Mouse (Mus musculus) heart, postnatal 0 days (tissue): ENCODE measurements around the gene Klf12. TPM values are rescaled to one million over a fixed set of nuclear protein-coding genes. Genes with fewer than 3 reads are reported as not detected.

Source experiments
- ATAC-seq: fragments of 200-750 bp; cut with Nextera tagmentation; 2 replicates; pipeline ENCODE4 v1.8.0; 2017; ENCODE audit warnings: low read depth, moderate number of reproducible peaks, moderate library complexity; ENCODE audit not compliant: insufficient read depth
- DNase-seq: peaks from one replicate; pipeline ENCODE4 v3.0.0-alpha.2; 2016; ENCODE audit warnings: low spot score
- H3K27ac ChIP-seq: fragments of 300-500 bp; sonication (generic); 2 replicates; pipeline ENCODE4 v1.5.1; 2014; ENCODE audit warnings: low read depth, mild to moderate bottlenecking
- H3K27me3 ChIP-seq: fragments of 300-500 bp; sonication (generic); 2 replicates; pipeline ENCODE4 v1.6.1; 2014; ENCODE audit warnings: low read length, mixed read lengths; ENCODE audit not compliant: control insufficient read depth, insufficient read depth
- H3K36me3 ChIP-seq: fragments of 300-500 bp; sonication (generic); replicated peaks from 2 replicates; pipeline ENCODE4 v1.6.1; 2014; ENCODE audit warnings: low read length, mixed read lengths; ENCODE audit not compliant: control insufficient read depth, insufficient read depth
- H3K4me1 ChIP-seq: fragments of 300-500 bp; sonication (generic); 2 replicates; pipeline ENCODE4 v1.6.1; 2014; ENCODE audit warnings: antibody characterized with exemption; ENCODE audit not compliant: control insufficient read depth, insufficient read depth
- H3K4me2 ChIP-seq: fragments of 300-500 bp; sonication (generic); 2 replicates; pipeline ENCODE4 v1.6.1; 2014; ENCODE audit warnings: low read depth, mild to moderate bottlenecking, low read length, moderate library complexity
- H3K4me3 ChIP-seq: fragments of 300-500 bp; sonication (generic); 2 replicates; pipeline ENCODE4 v1.5.1; 2014; ENCODE audit warnings: low read depth, low read length
- H3K9ac ChIP-seq: fragments of 300-500 bp; sonication (generic); replicated peaks from 2 replicates; pipeline ENCODE4 v1.6.1; 2014; ENCODE audit warnings: low read depth, low read length, mixed read lengths
- H3K9me3 ChIP-seq: fragments of 300-500 bp; sonication (generic); replicated peaks from 2 replicates; pipeline ENCODE4 v1.6.1; 2016; ENCODE audit warnings: low read length; ENCODE audit not compliant: control insufficient read depth
- CTCF ChIP-seq: IDR thresholded peaks from 2 replicates; pipeline ENCODE4 v1.5.1; 2016; ENCODE audit warnings: antibody characterized with exemption, control low read depth, low read depth
- EP300 ChIP-seq: IDR thresholded peaks from 2 replicates; pipeline ENCODE4 v1.6.1; 2016; ENCODE audit warnings: antibody characterized with exemption, low read depth
- WGBS: fragments of 180-500 bp; shearing (Covaris S2); extraction: QIAGEN DNeasy Blood & Tissue Kit; methylation state at CpG from one replicate; pipeline ENCODE4 v1.1.7; 2014; 5-methylcytosine and 5-hydroxymethylcytosine counted together
- polyA plus RNA-seq: library from polyadenylated mRNA; unstranded; fragments of >200 nt; fragmentation: Nextera tagmentation; extraction: Ambion mirVana; gene quantifications from 2 replicates; pipeline ENCODE4 v1.2.1, GENCODE M21; 2015
- total RNA-seq: library from RNA; depleted of rRNA; stranded (reverse); fragments of >200 nt; gene quantifications from 2 replicates; pipeline ENCODE4 v1.2.3, GENCODE M21; 2014; ENCODE audit warnings: low replicate concordance

Klf12 gene
- total and polyA plus RNA-seq, 2 experiments from 2014 or later = 4.1 to 26.3 TPM

DNA sequence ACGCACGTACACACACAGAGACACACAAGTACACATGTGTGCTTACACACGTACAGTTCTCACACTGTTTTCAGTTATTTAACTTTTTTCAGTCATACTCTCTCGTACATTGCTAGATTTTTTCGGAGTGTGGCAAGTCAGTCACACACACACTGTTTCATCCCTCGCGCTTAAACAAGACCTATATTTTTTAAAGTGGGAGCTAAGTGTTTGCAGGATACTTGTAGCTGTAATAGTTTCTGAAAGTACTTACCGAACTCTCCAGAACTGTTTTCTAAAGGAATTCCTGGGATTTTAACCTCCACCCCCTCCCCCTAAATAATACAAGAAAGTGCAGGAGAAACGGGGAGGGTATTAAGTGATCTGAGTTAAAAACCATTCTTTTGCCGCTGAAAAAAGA is 434.1 kb downstream of the Klf12 start:
- TF ChIP-seq CTCF (no peak), EP300 (no peak)
- no peak overlapping the region for H3K4me2 ChIP-seq
- H3K36me3 ChIP-seq = no peaks in the 10 kb centered on the region
- WGBS = 80% methylated on average over 10 of the region's 10 CpGs
- ATAC-seq = no peak
- no peak overlapping the region for H3K4me3 ChIP-seq
- H3K9me3 ChIP-seq = no peaks in the 10 kb centered on the region
- no peaks in the 10 kb centered on the region for H3K27me3 ChIP-seq
- DNase-seq = no peak
- no peaks in the 10 kb centered on the region for H3K4me1 ChIP-seq
- no peak overlapping the region for H3K9ac ChIP-seq
- H3K27ac ChIP-seq = no peak overlapping the region

DNA sequence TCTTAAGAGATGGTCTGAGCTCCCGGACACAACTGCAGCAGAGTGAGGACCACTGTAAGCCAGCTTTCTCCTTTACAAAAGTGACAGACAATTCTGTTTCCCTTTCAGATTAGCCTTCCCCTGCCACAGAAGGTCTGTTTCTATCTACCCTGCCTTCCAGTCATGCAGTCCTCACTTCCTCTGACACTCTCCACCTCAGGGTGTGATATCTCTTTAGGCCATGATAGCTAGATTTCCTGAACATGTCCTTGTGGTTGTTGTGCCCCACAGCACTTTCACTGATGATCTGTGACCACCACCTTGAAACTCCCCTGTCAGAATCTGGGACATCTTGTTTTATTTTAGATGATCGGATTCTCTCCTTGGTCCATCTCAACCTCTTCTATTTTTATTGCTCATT is 437.0 kb downstream of the Klf12 start:
- ATAC-seq (no peak), DNase-seq (no peak)
- Histone ChIP-seq H3K9ac (no peak overlapping the region), H3K36me3 (no peaks in the 10 kb centered on the region), H3K4me3 (no peak overlapping the region), H3K27me3 (no peaks in the 10 kb centered on the region), H3K9me3 (no peaks in the 10 kb centered on the region), H3K4me1 (no peaks in the 10 kb centered on the region), H3K27ac (no peak overlapping the region), H3K4me2 (no peak overlapping the region)
- WGBS = 56% methylated on average over 2 of the region's 2 CpGs
- no peak for TF ChIP-seq EP300
- no peak for TF ChIP-seq CTCF

DNA sequence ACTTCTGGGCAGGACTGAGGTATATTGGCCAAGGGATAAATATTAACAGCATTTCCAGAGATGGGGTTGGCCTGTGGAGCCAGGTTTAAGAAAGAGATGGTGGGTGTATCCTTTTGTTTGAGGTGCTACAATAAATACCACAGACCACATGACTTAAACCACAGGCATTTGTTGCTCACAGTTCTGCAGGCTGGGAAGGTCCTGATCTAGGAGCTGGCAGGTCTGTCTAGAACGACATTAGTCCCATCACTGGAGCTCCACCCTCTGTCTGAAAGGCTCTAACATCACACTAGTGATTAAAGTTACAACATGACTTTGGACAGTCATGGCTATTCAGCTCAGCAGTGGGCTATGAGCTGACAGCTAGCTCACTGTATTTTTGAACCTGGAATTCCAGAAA is 457.8 kb downstream of the Klf12 start:
- no peak overlapping the region for H3K4me2 ChIP-seq
- TF ChIP-seq CTCF (no peak), EP300 (no peak)
- H3K9me3 ChIP-seq = no peaks in the 10 kb centered on the region
- H3K9ac ChIP-seq = no peak overlapping the region
- H3K27ac ChIP-seq = no peak overlapping the region
- no peak for ATAC-seq
- no peaks in the 10 kb centered on the region for H3K36me3 ChIP-seq
- H3K4me1 ChIP-seq = no peaks in the 10 kb centered on the region
- 41% methylated on average over 1 of the region's 1 CpGs for WGBS
- no peaks in the 10 kb centered on the region for H3K27me3 ChIP-seq
- H3K4me3 ChIP-seq = no peak overlapping the region
- DNase-seq = no peak
